Mouse (Mus musculus) brain, embryonic 14.5 days (tissue): Measurements from ENCODE around the gene Klf13.

ENCODE experiments used
- CTCF ChIP-seq: fragments of 200-500 bp; IDR thresholded peaks from 2 replicates; pipeline ENCODE4 v1.5.1; 2012; ENCODE audit warnings: inconsistent platforms, mild to moderate bottlenecking, moderate library complexity, borderline replicate concordance; ENCODE audit not compliant: insufficient read depth, insufficient read length; ENCODE audit errors: extremely low read depth
- POLR2A ChIP-seq: fragments of 200-500 bp; IDR thresholded peaks from 2 replicates; pipeline ENCODE4 v1.6.1; 2012; ENCODE audit warnings: mild to moderate bottlenecking, inconsistent platforms, borderline replicate concordance; ENCODE audit not compliant: poor library complexity, insufficient read depth, insufficient read length, severe bottlenecking; ENCODE audit errors: extremely low read depth

DNA sequence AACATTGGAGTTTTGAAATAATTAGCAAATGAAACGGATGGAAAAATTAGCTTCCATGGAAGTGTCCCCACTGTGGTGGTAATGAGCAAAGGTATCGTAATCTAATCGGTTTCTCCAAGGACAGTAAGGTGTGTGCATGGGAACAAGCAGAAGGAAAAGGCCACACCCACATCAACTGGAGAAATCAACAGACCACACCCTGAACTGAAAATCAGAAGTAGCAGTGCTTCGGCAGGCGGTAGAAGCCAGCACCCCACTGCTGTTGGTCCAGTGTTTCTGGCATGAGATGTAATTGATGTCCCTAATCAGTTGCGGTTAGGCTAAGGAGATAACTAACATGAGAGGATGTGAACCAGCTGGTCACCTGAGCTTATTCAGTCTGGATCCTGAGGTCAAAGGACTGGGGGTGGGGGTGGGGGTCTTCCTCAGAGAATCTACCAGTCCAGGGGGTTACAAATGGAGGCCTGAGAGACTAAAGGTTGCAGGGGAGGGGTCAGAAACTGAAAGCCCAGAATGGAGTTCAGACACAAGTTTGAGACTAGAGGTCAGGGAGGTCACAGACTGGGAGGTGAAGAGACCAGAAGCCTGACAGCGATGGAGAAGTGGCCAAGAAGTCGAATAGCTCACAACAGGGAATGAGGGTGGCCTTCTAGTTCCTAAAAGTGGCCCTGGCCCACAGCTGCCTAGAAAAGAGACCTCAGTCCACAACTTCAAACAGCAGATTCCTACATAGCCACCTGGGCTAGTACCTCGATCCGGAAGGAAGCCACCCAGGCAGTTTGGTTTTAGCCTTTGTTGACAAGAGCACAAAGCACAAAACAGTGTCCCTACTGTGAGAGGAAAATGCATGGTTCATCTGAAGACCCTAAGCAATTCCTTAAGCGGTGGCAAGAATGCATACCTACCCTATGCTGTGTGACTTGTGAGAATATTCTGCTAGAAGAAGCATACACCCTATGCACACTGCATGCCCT lies 9.1 kb upstream of the Klf13 start:
- no peak for TF ChIP-seq CTCF
- no peak for TF ChIP-seq POLR2A
